Mouse (Mus musculus) G1E (cell line): ENCODE measurements around the gene Mrpl57. TPM values are rescaled to one million over a fixed set of nuclear protein-coding genes. Genes with fewer than 3 reads are reported as not detected.
A peak's percentile ranks its signal among the peaks of the same experiment; 100 is the strongest.

ENCODE experiments used
- ATAC-seq: 2 replicates; pipeline ENCODE4 v1.8.0; 2016; ENCODE audit warnings: mild to moderate bottlenecking; ENCODE audit not compliant: insufficient number of reproducible peaks, poor library complexity, low FRiP score, severe bottlenecking; ENCODE audit errors: extremely low read depth
- DNase-seq: peaks from one replicate; pipeline ENCODE4 v3.0.0; 2012; ENCODE audit warnings: low spot score
- H3K27me3 ChIP-seq: 2 replicates; pipeline ENCODE4 v1.6.1; 2012; ENCODE audit warnings: mild to moderate bottlenecking, low read length, inconsistent platforms; ENCODE audit not compliant: insufficient read depth
- H3K36me3 ChIP-seq: replicated peaks from 2 replicates; pipeline ENCODE3; 2012; ENCODE audit warnings: mild to moderate bottlenecking, inconsistent platforms
- H3K4me1 ChIP-seq: 2 replicates; pipeline ENCODE4 v1.6.1; 2012; ENCODE audit warnings: low read depth, low read length, inconsistent platforms, mixed read lengths; ENCODE audit not compliant: insufficient read depth
- H3K4me3 ChIP-seq: 2 replicates; pipeline ENCODE4 v1.5.1; 2012; ENCODE audit warnings: low read depth, mild to moderate bottlenecking, inconsistent platforms, low read length, moderate library complexity, mixed read lengths
- H3K9me3 ChIP-seq: replicated peaks from 2 replicates; pipeline ENCODE4 v1.6.1; 2012; ENCODE audit warnings: inconsistent platforms
- CTCF ChIP-seq: IDR thresholded peaks from 2 replicates; pipeline ENCODE4 v1.5.1; 2012; ENCODE audit warnings: low read depth, low read length, inconsistent platforms, mixed read lengths
- GATA1 ChIP-seq: IDR thresholded peaks from 2 replicates; pipeline ENCODE4 v1.6.1; 2012; ENCODE audit warnings: borderline replicate concordance, low read length, inconsistent platforms, mixed read lengths
- GATA2 ChIP-seq: IDR thresholded peaks from 2 replicates; pipeline ENCODE4 v1.6.1; 2012; ENCODE audit warnings: low read depth, low read length, inconsistent platforms, borderline replicate concordance
- POLR2AphosphoS5 ChIP-seq: IDR thresholded peaks from 2 replicates; pipeline ENCODE4 v1.6.1; 2012; ENCODE audit warnings: low read depth, low read length, inconsistent platforms; ENCODE audit not compliant: insufficient replicate concordance
- TAL1 ChIP-seq: conservative IDR thresholded peaks from 2 replicates; pipeline ENCODE4 v1.6.1; 2012; ENCODE audit warnings: low read depth, low read length, inconsistent platforms, mixed read lengths
- polyA plus RNA-seq: library from polyadenylated mRNA; stranded (reverse); fragments of >175 nt; gene quantifications from 2 replicates; pipeline ENCODE4 v1.2.3, GENCODE M21; 2012
- total RNA-seq, 2 experiments: library from RNA; stranded (forward) in 1 of 2; stranded (reverse) in 1 of 2; fragments of 200-1000 nt in 1 of 2; fragments of >200 nt in 1 of 2; fragmentation: Nextera tagmentation in 1 of 2; gene quantifications; 2 replicates each; pipeline ENCODE4 v1.2.3; 2014 to 2017

Mrpl57 gene
- 91.3 and 125 TPM in 2 replicates for total RNA-seq (2014; fragmentation: Nextera tagmentation)
- total RNA-seq (2017) = 87.8 and 125 TPM in 2 replicates
- polyA plus RNA-seq = 282 and 363 TPM in 2 replicates

DNA sequence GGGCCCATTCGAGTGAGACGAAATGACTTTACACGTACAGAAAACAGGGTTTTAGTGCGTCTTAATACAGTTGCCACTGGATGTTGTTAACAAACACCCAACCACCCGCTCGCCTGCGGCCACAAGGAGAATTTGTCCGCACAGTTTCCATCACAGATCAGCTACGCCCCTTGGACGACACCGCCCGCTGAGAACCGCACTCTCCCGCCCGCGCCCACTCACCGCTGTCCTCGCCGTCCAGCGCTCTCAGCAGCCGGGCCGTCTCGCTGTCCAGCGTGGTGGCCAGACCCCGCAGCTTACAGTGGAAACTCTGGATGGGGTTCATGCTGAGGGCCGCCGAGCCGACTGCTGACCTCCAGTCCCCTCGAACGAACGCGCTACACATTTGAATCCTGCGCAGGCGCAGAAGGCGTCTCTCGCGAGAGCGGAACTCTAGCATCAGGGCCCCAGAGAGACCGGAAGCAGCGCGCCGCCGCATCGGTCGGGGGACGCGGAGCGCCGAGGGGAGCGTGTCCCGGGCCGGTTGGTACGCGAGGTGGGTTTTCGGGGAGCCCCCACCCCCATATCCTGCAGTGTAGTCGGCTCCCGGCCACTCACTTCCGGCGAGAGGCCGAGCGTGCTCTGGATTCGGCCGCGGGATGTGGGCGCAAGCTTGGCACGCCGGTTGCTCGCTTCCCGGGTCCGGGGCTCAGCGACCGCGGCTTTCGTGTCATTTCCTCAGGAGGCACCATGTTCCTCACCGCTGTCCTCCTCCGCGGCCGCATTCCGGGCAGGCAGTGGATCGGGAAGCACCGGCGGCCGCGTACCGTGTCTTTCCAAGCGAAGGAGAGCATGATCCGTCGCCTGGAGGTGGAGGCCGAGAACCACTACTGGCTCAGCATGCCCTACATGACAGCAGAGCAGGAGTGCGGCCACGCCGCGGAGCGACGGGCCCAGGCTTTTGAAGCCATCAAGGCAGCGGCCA lies at the start of gene Mrpl57, which contains the start of gene Ska3:
Gene Mrpl57, plus strand, starts transcription at position 447 of the 964 bp plus-strand sequence.
Gene Ska3, minus strand, starts transcription at position 398 of the 964 bp plus-strand sequence.
- H3K9me3 ChIP-seq = no peaks in the 10 kb centered on the region
- no peak for TF ChIP-seq GATA2
- TF ChIP-seq CTCF = no peak
- 0 out of 2 replicates have a peak, but pooled peaks have one; percentile 46 for TF ChIP-seq POLR2AphosphoS5
- TF ChIP-seq GATA1 = no peak
- no peak for TF ChIP-seq TAL1
- peak within 1 kb of the TSS; percentile 94 for H3K4me3 ChIP-seq
- H3K27me3 ChIP-seq = no peaks in the 10 kb centered on the region
- ATAC-seq = peak; percentile 79
- H3K4me1 ChIP-seq = peaks cover 30% of the 10 kb centered on the region
- peak; percentile 84 for DNase-seq
- peaks cover 51% of the 10 kb centered on the region for H3K36me3 ChIP-seq

DNA sequence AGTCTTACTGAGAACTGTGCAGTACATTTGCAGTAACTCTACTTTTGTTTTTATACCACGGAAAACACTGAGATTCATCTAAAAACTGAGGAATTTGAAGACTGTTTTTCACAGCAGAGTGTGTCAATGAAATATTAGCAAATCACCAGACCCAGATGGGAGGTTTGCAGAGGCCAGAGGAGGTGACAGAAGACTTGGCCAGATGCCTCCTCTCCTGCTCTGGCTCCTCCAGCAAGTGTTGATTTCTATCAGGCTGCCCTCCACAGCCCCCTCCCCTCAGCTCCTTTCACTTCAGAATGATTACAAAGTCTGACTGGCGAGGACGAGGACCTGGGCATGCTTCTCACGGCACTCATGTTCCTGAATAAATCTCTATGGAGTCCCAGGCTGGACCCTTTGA lies 38.6 kb upstream of the Mrpl57 start:
- ATAC-seq (no peak), DNase-seq (no peak)
- peaks cover 14% of the 10 kb centered on the region for H3K27me3 ChIP-seq
- no peak for TF ChIP-seq POLR2AphosphoS5
- no peak overlapping the region for H3K4me3 ChIP-seq
- H3K36me3 ChIP-seq = no peaks in the 10 kb centered on the region
- no peaks in the 10 kb centered on the region for H3K9me3 ChIP-seq
- no peaks in the 10 kb centered on the region for H3K4me1 ChIP-seq

DNA sequence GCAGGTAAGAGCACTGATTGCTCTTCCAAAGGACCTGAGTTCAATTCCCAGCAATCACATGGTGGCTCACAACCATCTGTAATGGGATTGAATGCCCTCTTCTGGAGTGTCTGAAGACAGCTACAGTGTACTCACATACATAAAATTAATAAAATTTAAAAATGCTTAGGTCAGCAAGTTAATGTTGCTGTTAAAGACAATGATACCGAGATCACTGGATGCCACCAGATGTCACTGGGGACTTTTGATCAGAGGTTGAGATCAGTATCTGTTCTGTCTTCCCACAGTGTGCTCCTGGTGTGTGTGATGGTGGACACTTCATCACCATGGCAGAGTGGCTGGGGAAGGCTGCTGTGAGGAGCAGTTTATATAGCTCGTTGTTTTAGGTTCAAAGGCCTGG lies 36.7 kb upstream of the Mrpl57 start:
- Histone ChIP-seq H3K36me3 (no peaks in the 10 kb centered on the region), H3K4me3 (no peak overlapping the region), H3K27me3 (peaks cover 22% of the 10 kb centered on the region), H3K9me3 (no peaks in the 10 kb centered on the region), H3K4me1 (no peaks in the 10 kb centered on the region)
- TF ChIP-seq CTCF (no peak), TAL1 (no peak), GATA2 (no peak), POLR2AphosphoS5 (no peak), GATA1 (no peak)
- ATAC-seq = no peak
- DNase-seq = no peak

DNA sequence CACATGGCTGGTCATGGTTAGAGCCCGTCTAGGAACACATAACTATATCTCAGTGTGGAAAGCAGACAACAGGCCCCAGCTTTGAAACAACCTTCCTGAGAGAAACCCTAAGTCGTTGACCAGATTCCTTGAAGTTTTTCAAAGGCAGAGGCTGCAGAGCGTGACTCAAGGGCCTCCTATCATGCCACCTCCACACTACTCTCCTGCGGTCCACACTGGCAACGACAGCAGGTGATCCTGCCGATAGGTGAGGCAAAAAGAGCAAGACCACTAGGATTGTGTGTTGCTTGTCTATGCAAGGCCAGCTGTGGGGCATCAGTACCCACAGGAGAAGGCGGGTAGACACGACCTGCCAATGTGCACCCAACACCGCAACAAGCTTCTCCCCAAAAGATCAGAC lies 36.3 kb upstream of the Mrpl57 start:
- DNase-seq = no peak
- peaks cover 20% of the 10 kb centered on the region for H3K27me3 ChIP-seq
- H3K9me3 ChIP-seq = no peaks in the 10 kb centered on the region
- no peak overlapping the region for H3K4me3 ChIP-seq
- no peak for TF ChIP-seq CTCF
- TF ChIP-seq GATA2 = no peak
- TF ChIP-seq GATA1 = no peak
- no peak for TF ChIP-seq POLR2AphosphoS5
- no peak for TF ChIP-seq TAL1
- H3K36me3 ChIP-seq = no peaks in the 10 kb centered on the region
- ATAC-seq = no peak
- no peaks in the 10 kb centered on the region for H3K4me1 ChIP-seq

DNA sequence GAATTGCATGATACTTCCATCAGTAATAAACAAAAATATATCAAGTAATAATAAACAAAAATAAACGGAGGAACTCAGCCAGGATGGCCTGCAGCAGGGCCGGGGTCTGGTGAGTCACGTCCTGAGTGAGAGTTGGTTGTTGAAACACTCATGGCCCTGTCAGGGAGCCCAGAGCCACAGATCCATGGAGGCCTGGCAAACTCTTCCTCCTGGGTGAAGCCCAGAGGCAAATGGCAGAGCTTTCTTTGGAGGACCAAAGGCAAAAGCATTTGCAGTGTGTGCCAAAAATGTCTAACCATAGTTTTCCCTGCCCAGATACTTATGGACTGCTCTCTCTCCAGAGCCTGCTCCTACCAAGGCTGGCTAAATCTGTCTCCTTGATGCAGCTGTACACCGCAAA lies 34.9 kb upstream of the Mrpl57 start:
- ATAC-seq (no peak), DNase-seq (no peak)
- Histone ChIP-seq H3K4me3 (no peak overlapping the region), H3K27me3 (peaks cover 17% of the 10 kb centered on the region), H3K36me3 (no peaks in the 10 kb centered on the region), H3K9me3 (no peaks in the 10 kb centered on the region), H3K4me1 (no peaks in the 10 kb centered on the region)
- TF ChIP-seq CTCF (no peak), GATA1 (no peak), POLR2AphosphoS5 (no peak), GATA2 (no peak), TAL1 (no peak)

DNA sequence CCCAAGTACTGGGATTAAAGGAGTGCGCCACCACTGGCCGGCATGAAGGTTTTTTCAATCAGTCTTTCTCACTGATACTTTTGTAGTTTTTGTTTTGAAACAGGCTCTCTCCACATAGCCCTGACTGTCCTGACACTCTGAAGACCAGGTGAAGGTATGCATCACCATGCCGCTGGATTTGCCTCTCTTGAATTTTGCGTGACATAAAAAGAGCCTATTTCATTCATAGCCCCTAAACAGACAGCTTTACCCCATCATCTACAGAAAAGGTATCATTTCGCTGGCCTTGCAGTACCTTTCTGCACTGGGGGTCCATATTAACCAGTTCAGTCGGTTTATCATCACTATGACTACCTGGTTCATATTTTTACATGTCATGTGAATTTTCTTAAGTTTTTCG lies 28.5 kb upstream of the Mrpl57 start:
- no peak for ATAC-seq
- TF ChIP-seq GATA2 = no peak
- TF ChIP-seq POLR2AphosphoS5 = no peak
- no peak for TF ChIP-seq TAL1
- no peak for TF ChIP-seq CTCF
- TF ChIP-seq GATA1 = no peak
- peak overlapping the region; percentile 94 for H3K4me3 ChIP-seq
- H3K4me1 ChIP-seq = peaks cover 22% of the 10 kb centered on the region
- peaks cover 6% of the 10 kb centered on the region; the same call in 1 of the 2 replicates for H3K27me3 ChIP-seq
- no peak for DNase-seq
- H3K9me3 ChIP-seq = no peaks in the 10 kb centered on the region
- H3K36me3 ChIP-seq = peaks cover 25% of the 10 kb centered on the region
